Mouse (Mus musculus): ENCODE measurements around the gene Pabpc1l.

Gene Pabpc1l

DNA sequence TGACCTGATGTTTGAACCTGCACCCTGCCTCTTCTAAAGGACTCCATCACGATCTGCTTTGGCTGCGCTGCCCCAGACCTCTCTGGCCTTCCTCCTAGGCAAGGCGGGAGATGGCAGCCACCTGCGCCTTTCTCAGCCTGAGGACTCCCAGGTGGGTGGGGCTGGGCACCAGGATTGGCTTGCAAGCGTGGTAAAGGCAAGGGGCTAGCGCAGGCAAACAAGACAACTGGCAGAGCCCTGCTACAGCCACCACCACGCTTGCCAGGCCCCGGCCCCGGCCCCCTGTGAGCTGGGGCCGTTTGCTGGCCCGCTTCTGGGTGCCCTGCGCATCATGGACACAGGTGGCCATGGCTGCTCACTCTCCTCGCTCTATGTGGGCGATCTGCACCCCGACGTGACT, at the start of gene Pabpc1l:
Gene Pabpc1l, plus strand, starts transcription at position 301 of the 400 bp plus-strand sequence.
- in situ Hi-C loops (cut with MboI, MseI): no loop called here

DNA sequence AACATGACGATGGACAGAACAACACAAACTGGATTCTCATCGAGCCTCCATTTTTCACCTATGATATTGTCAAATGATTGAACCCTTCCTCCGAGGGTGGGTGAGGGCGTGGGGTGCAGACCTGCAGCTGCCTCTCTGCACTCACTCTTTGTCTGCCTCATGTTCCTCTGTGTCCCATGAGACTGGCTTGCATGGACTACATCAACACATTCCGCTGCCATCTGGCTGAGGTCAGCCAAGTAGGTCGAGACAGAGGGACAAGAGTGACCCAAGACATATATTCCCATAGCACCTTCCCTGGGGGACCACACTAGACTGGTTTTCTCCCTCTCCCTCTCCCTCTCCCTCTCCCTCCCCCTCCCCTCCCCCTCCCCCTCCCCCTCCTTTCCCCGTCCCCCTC, 48.8 kb upstream of the Pabpc1l start:
- in situ Hi-C loops (cut with MboI, MseI): no loop called here

- in situ Hi-C loops (cut with MboI, MseI): no loop called here
These were observed 38.0 kb upstream of the Pabpc1l start for GRCm38 (mm10) chr2:163987233-163987632.

DNA sequence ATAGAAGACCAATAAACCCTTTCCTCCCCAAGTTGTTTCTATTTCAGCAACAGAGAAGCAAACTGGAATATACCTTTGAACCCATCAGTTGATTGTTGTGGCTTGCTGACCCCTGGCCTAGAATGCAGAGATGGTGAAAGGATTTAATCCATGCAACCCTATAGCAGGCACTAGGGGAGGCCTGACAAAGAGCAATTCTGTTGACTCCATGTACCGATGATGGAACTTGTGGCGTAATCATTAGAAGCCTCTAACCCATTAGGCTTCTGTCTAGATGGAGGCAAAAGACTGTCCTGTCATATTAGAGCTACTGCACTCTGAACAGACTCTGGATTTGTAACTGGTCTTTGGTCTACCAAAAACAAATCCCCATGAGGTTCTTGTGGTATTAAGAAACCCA, 32.4 kb upstream of the Pabpc1l start:
- in situ Hi-C loops (cut with MboI, MseI): no loop called here

DNA sequence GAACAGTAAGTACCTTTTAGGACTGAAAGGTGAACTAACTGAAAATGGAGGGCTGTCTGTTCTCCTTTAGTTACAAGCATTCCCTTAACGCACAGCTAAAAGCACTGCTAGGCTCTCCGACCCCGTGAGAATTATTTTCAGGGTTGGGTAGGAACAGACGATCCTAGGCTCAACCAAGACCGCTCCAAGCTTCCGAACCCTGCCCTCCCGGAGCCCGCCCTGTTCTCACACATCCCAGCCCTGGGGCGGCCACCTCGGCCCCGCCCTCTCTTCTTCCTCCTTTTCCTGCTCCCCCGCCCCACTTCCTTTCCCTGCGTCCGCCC, 30.6 kb upstream of the Pabpc1l start, which contains the start of gene Ywhab:
Gene Ywhab, plus strand, starts transcription at position 307 of the 323 bp plus-strand sequence.
- in situ Hi-C loops (cut with MboI, MseI): no loop called here

DNA sequence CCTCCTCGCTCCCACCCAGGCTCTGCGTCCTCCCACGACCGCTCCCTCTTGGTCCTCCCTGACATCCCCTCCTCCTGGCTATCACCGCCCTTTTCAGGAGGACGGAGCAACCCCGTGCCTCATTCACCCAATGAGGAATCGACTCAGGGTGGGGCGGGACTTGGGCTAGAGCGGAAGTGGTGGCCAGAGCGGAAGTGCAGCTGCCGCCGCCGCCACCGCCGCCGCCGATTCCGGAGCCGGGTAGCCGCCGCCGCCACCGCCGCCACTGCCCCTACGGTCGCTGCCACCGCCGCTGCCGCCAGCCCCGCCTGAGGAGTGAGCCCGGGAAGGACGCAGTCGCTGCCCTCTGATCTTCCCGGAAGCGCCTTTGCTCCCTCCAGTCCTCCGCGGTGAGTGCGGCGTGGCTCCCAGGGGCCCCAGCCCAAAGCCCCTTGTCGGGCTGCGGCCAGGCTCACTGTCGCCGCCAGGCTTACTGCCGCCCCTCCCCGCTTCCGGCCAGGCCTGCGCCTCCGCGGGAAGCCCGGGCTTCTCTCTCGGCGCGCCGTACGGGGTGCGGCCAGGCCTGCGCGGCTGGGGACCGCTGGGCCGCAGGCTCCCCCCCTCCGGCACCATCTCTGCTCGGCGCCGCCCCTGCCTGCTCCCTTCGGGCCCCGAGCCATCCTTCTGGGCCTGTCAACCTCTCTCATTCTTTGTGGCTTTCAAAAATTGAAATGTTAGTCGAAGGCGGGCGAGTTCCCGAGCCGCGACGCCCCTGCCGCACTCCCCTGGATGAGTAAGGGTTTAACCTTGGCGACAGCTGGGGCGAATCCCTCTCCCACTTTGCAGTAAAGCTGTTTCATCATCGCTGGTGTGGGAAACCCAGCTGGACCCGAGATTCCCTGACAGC, 30.0 kb upstream of the Pabpc1l start:
- in situ Hi-C loops (cut with MboI, MseI): no loop called here

DNA sequence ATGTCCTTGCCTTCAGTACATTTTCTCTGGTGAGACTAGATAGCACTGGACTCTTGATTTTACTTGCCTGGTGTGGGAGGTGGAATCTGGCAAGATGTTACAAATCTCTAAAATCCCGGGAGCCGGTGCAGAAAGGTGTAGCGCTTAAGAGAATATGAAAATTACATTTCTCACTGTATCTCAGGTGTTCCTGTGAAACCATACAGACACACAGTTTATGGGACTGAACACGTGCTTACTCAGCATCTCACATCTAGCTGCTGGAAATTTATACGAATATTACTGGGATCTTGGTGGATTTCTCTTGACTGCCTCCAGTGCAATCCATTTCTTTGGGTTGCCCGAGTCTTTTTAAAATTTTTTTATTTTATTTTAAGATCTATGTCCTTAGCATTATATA, 29.0 kb upstream of the Pabpc1l start:
- in situ Hi-C loops (cut with MboI, MseI): no loop called here

DNA sequence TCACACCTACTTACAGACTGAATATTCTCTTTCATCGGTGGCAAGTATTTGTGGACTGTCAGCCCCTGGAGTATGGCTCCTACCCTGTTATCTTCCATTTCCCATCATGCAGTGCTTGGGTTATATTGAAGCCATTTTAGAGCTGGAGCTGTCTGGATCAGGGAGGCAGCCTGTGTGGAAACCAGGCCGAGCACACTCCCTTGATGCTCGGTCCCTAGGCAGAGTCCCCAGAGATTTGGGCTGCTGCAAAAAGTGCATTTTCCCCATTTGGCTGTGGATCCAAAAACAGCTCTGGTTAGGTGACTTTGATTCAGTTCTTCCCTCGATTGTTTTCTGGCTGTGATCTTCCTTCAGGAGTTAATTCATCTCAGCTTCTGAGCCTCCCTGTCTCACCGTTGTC, 28.4 kb upstream of the Pabpc1l start:
- in situ Hi-C loops (cut with MboI, MseI): no loop called here

DNA sequence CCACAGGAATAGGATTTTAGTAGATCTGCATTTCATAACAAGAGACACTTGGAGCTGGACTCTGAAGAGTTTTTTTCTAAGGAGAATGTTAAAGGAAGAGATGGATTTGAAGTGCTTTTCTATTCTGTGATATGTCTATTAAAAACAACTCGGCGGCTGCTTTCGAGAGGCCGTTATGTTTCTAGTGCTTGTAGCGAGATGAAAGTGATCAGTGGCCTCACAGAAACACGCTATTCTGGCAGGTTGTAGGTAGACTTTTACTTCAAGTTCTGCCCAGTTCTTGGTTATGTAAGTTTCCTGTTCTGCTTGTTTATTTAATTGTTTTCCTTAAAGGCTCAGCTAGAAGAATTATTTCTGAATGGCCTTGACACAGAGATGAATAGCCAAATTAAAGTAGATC, 26.3 kb upstream of the Pabpc1l start:
- in situ Hi-C loops (cut with MboI, MseI): no loop called here

DNA sequence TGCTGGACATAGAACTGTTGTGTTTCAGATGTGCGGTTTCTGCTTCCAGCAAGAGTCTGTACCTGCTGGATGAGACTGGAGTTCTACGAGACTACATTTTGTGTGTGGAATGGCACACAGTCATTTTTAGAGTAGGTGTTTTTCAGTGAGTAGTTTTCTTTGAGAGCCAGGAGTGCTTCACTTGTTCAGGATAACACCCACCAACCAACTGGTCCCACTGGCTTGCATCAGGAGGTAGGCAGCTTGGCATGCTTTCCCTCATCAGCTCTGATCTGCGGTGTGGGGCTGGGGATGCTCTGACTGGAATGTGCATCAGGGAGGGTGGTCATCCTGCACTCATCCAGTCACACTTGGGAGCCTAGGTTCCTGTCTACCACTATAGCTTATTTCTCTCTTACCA, 22.6 kb upstream of the Pabpc1l start:
- in situ Hi-C loops (cut with MboI, MseI): loop anchor here (5.0 kb wide), 1 partner anchor 60 kb away; no protein-coding TSS in a partner anchor

DNA sequence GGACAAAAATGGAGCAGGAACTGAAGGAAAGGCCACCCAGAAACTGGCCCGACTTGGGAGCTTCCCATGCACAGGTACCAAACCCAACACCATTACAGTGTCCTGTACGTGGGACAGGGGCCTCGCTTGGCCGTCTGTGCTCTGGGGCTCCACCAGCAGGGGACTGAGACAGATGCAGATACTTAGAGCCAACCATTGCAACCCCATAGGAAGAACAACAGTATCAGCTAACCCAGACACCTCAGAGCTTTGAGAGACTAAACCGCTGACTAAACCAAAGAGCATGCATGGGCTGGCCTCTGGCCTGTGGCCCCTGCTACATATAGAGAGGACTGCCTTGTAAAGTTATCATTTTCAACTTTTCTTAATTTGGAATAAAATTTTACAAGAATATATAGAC, 20.7 kb upstream of the Pabpc1l start:
- in situ Hi-C loops (cut with MboI, MseI): loop anchor here (5.0 kb wide), 1 partner anchor 58 kb away; no protein-coding TSS in a partner anchor

DNA sequence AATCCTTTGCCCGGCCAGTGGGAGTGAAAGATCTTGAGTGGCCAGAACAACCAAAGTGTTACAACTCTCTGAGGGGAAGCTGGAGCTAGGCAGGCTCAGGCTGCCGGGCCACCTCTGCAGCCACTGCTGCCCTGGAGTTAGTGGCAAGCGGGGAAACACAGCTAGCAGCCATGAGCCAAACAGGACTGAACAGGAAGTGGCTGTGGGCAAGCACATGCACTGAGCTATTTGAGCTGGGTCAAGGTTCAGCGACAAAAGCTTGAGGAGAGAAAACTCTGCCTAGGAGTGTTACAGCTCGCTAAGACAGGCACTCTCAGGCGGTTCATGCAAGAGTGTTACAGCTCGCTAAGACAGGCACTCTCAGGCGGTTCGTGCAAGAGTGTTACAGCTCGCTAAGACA, 18.3 kb upstream of the Pabpc1l start:
- in situ Hi-C loops (cut with MboI, MseI): no loop called here

GRCm38 (mm10) chr2:164007547-164007946, 17.7 kb upstream of the Pabpc1l start:
- in situ Hi-C loops (cut with MboI, MseI): no loop called here

DNA sequence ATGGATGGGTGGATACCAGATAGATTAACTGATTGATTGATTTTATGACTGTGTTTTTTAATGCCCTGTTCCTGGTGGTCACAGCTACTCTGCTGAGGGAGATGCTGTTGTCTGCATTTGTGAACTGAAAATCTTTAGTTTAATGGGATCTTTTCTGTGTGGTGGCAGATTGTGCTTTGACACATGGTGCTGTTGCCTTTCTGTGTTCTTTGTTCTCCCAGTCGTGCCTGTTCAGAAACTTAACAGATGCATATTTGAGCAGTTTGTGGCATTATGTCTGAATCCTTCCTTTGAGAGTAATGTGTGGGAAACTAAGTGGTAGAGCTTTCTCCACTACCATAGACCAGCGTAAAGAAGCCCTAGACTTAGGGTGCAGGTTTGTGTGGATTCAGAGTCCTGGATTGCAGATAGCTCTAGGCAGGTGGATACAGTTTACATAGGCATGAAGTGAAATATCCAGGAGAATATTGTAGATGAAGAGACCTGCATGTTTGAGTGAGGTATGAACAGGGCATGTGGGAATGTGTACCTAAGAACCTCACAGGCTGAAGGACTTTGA, 17.2 kb upstream of the Pabpc1l start:
- in situ Hi-C loops (cut with MboI, MseI): no loop called here

GRCm38 (mm10) chr2:164009227-164009626, 16.0 kb upstream of the Pabpc1l start:
- in situ Hi-C loops (cut with MboI, MseI): no loop called here

DNA sequence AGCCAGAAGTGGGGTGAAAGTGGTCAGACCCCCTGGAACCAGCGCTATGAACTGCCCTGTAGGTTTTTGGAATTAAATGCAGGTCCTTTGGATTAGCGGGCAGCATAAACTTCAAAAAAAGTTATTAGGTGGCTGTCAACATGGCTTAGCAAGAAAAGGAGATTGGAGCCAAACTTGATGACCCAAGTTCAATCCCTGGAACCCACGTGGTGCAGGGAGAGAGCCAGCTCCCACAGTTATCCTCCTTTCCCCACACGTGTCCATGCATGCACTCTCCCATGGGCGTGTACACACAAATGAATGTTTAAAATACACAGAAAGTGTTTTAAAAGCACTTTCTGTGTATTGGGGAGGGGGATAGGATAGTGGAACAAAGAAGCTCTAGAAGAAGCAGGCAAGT, 14.8 kb upstream of the Pabpc1l start:
- in situ Hi-C loops (cut with MboI, MseI): no loop called here

DNA sequence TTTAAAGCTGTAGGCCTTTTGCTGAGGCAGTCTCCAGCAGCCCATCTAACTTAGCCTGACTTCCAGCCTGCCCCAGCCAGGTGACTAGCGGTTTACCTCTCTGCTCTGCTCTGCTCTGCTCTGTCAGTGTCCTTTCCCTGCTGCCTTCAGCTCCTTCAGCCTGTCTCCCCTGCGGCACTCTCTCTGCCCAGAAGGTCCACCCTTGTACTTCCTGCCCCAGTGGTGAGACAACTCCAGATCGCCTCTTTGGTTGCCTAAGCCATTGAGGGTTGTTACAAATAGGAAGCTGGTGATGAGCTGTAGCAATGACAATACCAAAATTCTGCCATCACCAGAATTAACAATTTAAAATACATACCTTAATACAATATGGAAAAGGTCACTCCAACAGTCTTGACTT, 14.3 kb upstream of the Pabpc1l start:
- in situ Hi-C loops (cut with MboI, MseI): no loop called here

DNA sequence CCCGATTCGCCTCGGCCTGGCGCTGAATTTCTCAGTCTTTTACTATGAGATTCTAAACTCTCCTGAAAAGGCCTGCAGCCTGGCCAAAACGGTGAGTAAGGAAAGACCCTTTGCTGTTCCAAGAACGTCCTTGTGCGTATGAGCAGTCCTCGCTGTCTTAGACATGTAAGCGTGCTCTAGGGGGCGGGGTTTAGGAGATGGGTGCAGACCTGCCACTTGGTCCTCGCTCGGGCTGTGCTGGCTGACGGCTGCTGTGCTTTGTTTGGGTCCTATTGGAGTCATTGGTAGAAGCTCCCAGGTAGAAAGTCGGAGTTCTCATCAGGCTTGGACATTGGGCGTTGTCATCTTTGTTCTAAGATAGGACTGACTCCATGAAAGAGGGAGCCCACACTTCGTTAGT, 9.9 kb upstream of the Pabpc1l start:
- in situ Hi-C loops (cut with MboI, MseI): no loop called here

DNA sequence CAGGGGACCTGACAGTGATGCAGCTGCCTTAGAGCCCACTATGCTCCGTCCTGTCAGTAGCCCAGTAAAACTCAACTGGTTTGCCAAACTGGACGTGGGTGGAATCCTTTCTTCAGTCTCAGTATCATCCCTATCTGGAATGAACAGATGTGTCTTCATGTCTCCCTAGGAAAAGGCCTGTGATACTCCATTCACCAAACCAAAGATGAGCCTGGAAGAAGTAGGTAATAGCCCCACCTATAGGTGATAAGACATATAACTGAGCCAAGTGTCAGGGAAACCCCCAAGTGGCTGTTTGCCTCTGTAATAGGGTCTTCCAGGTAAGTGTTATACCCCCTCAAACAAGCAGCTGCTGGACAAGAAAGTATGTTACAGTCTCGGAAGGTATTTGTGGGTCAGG, 6.3 kb upstream of the Pabpc1l start:
- in situ Hi-C loops (cut with MboI, MseI): no loop called here

GRCm38 (mm10) chr2:164019943-164020342, 5.3 kb upstream of the Pabpc1l start:
- in situ Hi-C loops (cut with MboI, MseI): no loop called here

DNA sequence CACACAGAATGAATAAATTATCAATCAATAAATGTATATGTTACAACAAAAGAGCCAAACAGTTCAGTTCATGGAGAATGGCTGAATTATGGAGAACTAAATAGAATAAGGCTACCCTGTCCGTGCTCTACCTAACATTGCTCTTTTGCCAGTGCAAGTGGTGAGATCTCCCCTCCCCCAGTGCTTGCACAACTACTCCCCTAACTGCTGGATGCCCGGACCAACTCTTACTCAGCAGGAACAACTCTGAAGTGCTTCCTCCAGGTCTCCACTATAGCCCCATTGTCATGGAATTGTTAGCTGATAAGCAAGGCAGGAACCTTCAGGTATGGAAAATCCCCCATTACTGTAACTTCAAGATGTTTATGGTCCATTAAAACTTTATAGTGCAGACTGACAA, 3.1 kb upstream of the Pabpc1l start:
- in situ Hi-C loops (cut with MboI, MseI): no loop called here

DNA sequence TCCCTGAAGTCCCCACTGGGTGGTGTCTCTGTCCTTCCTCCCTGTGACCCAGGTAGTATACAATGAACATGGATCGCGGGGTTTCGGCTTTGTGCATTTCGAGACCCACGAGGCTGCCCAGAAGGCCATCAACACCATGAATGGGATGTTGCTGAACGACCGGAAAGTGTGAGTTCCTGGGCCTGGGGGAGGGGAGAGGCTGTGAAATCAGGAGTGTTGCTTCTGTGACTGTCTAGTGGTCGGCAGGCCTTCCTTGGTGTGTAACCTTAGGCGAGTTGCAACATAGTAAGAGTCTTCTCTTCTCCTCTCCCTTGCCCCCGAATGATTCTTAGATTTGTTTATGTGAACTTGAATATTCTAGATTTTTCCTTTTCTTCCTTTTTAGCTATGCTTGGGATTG, 5.9 kb downstream of the Pabpc1l start:
- in situ Hi-C loops (cut with MboI, MseI): no loop called here

GRCm38 (mm10) chr2:164032973-164033372, 7.7 kb downstream of the Pabpc1l start:
- in situ Hi-C loops (cut with MboI, MseI): no loop called here
